Mouse (Mus musculus) heart, embryonic 14.5 days (tissue): ENCODE measurements around the gene Tmem219. TPM values are rescaled to one million over a fixed set of nuclear protein-coding genes. Genes with fewer than 3 reads are reported as not detected.
A peak's percentile ranks its signal among the peaks of the same experiment; 100 is the strongest.

Experiments
- ATAC-seq: fragments of 200-750 bp; cut with Nextera tagmentation; 2 replicates; pipeline ENCODE4 v1.8.0; 2017; ENCODE audit warnings: low read depth, moderate TSS enrichment; ENCODE audit not compliant: insufficient number of reproducible peaks, insufficient read depth, low FRiP score
- H3K27ac ChIP-seq, 2 experiments: fragments of 200-500 bp in 1 of 2; fragments of 300-500 bp in 1 of 2; sonication (generic) in 1 of 2; replicated peaks in 1 of 2; 2 replicates each; pipeline ENCODE4 v1.5.1; 2012 to 2014; ENCODE audit warnings: low read depth in 2 of 2, low read length in 2 of 2, control low read depth in 1 of 2, mild to moderate bottlenecking in 1 of 2, mixed read lengths in 1 of 2; ENCODE audit not compliant: control insufficient read depth in 1 of 2, insufficient read depth in 1 of 2
- H3K27me3 ChIP-seq: fragments of 300-500 bp; sonication (generic); 2 replicates; pipeline ENCODE4 v1.6.1; 2014; ENCODE audit warnings: mild to moderate bottlenecking, low read length, control low read depth; ENCODE audit not compliant: control insufficient read depth, insufficient read depth
- H3K36me3 ChIP-seq: fragments of 300-500 bp; sonication (generic); 2 replicates; pipeline ENCODE4 v1.6.1; 2014; ENCODE audit warnings: mild to moderate bottlenecking, control low read depth, low read length, mixed read lengths; ENCODE audit not compliant: control insufficient read depth, insufficient read depth
- H3K4me1 ChIP-seq, 2 experiments: fragments of 200-500 bp in 1 of 2; fragments of 300-500 bp in 1 of 2; sonication (generic) in 1 of 2; 2 replicates each; pipeline ENCODE4 v1.6.1; 2012 to 2014; ENCODE audit warnings: low read length in 2 of 2, control low read depth in 1 of 2, mixed read lengths in 1 of 2; ENCODE audit not compliant: control insufficient read depth in 2 of 2, insufficient read depth in 2 of 2
- H3K4me2 ChIP-seq: fragments of 300-500 bp; sonication (generic); 2 replicates; pipeline ENCODE4 v1.6.1; 2014; ENCODE audit warnings: mild to moderate bottlenecking, low read length
- H3K4me3 ChIP-seq, 2 experiments: fragments of 200-500 bp in 1 of 2; fragments of 300-500 bp in 1 of 2; sonication (generic) in 1 of 2; 2 replicates each; pipeline ENCODE4 v1.5.1; 2012 to 2014; ENCODE audit warnings: low read length in 2 of 2, mild to moderate bottlenecking in 2 of 2, control low read depth in 1 of 2, low read depth in 1 of 2, moderate library complexity in 1 of 2; ENCODE audit not compliant: control insufficient read depth in 1 of 2, insufficient read depth in 1 of 2
- H3K9ac ChIP-seq: fragments of 300-500 bp; sonication (generic); 2 replicates; pipeline ENCODE4 v1.6.1; 2014; ENCODE audit warnings: mild to moderate bottlenecking, low read length
- H3K9me3 ChIP-seq: fragments of 300-500 bp; sonication (generic); 2 replicates; pipeline ENCODE4 v1.6.1; 2016; ENCODE audit warnings: low read length, control low read depth; ENCODE audit not compliant: control insufficient read depth
- WGBS: fragments of 180-500 bp; shearing (Covaris S2); extraction: QIAGEN DNeasy Blood & Tissue Kit; methylation state at CpG from one replicate; pipeline ENCODE4 v1.1.7; 2014; 5-methylcytosine and 5-hydroxymethylcytosine counted together
- polyA plus RNA-seq: library from polyadenylated mRNA; unstranded; fragments of >200 nt; fragmentation: Nextera tagmentation; extraction: Ambion mirVana; gene quantifications from 2 replicates; pipeline ENCODE4 v1.2.1, GENCODE M21; 2014

Tmem219 gene
- polyA plus RNA-seq, 1 experiment from 2014 or later, result 21.6 TPM

DNA sequence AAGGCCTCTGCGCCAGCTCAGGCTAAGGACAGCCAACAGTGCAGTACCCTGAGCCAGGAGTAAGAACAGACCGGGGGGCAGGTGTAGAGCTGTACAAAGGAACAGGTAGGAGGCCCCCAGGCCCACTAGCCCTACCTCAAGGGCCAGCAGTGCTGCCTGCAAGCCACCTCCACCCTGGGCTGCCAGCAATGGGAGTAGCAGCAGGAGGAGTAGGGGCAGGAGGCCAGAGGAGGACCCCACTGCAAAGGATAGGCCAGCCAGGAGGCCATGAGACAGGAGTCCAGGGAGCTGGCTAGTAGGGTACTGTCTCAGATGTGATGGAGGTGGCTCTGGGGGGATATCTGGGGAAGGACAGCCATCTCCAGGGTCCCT is 52.2 kb downstream of the Tmem219 start:
- no peak for ATAC-seq
- H3K4me2 ChIP-seq, result no peak overlapping the region
- WGBS, result 91% methylated on average over 2 of the region's 2 CpGs

DNA sequence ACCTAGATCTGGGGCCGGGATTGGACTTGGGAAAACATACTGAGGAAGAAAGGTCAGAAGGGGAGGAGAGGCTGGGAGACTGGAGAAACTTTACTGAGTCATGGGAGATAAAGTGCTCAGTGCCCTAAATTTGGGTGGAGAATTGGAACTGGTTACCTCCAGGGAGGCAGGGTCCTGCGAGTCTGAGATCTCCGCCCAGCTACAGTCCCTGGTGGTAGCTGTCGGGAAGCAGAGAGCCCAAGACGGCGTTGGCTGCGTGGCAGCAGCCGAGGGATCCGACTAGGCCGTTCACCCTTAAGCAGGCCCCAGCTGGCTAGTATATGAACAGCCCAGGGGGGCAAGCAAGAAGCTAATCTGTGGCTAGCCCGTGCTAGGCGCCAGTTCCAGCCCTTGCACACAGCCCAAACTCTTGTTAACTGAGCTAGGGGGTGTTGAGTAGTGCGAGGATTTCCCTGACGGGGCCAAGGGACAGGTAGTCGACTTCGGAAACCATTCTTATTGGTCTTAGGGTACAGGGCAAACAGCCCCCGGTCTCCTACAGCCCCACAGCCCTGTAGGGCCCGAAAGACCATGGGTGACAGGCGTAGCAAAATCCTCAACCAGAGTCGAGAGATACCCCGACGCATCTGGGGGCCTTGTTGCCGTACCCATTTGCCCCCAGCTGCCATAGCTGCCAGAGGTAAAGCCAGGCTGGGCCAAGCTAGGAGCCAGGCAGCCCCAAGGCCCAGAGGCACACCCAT is 52.8 kb downstream of the Tmem219 start:
- Histone ChIP-seq H3K9me3 (no peaks in the 10 kb centered on the region), H3K4me1 (no peaks in the 10 kb centered on the region), H3K27ac (no peak overlapping the region), H3K36me3 (peaks cover 100% of the 10 kb centered on the region), H3K4me3 (no peak overlapping the region), H3K4me2 (no peak overlapping the region), H3K9ac (no peak overlapping the region), H3K27me3 (no peaks in the 10 kb centered on the region)
- ATAC-seq, result no peak
- WGBS, result 86% methylated on average over 23 of the region's 23 CpGs

More for the DNA sequence above, 52.2 kb downstream of the Tmem219 start:
- Histone ChIP-seq H3K36me3 (peaks cover 100% of the 10 kb centered on the region), H3K27ac (no peak overlapping the region), H3K27me3 (no peaks in the 10 kb centered on the region), H3K4me3 (no peak overlapping the region), H3K9ac (no peak overlapping the region), H3K9me3 (no peaks in the 10 kb centered on the region), H3K4me1 (no peaks in the 10 kb centered on the region)

- no peak overlapping the region for H3K9ac ChIP-seq
- WGBS, result 85% methylated on average over 12 of the region's 12 CpGs
- peaks cover 95% of the 10 kb centered on the region for H3K36me3 ChIP-seq
- H3K9me3 ChIP-seq, result no peaks in the 10 kb centered on the region
- peaks cover 5 to 9% of the 10 kb centered on the region in 2 experiments for H3K4me1 ChIP-seq
- no peak overlapping the region for H3K27ac ChIP-seq
- no peak for ATAC-seq
- H3K4me2 ChIP-seq, result no peak overlapping the region
- H3K27me3 ChIP-seq, result no peaks in the 10 kb centered on the region
- no peak overlapping the region for H3K4me3 ChIP-seq
Measured at GRCm38 (mm10) chr7:126868003-126868402, 54.7 kb downstream of the Tmem219 start.

- no peak for ATAC-seq
- H3K36me3 ChIP-seq, result peaks cover 90% of the 10 kb centered on the region
Measured at GRCm38 (mm10) chr7:126867534-126867933, 55.2 kb downstream of the Tmem219 start.

DNA sequence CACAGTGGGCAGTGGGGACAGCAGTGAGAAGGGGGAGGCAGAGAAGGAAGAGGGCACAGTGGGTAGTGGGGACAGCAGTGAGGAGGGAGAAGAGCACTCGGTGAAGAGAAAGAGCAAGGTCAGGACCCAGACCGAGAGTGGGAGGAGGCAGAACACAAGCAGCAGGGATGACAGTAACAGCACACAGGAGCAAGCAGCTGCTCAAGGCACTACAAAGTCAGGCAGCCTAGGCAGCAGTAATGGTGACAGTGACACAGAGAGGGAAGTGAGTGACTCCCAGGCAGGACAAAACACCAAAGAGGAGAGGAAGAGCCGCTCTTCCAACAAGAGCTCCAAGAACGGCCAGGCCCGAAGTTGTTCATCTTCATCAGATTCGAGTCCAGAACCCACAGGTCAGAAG is 58.9 kb downstream of the Tmem219 start:
- no peak for ATAC-seq
- H3K9ac ChIP-seq, result peak overlapping the region; percentile 83
- no peaks in the 10 kb centered on the region for H3K27me3 ChIP-seq
- H3K27ac ChIP-seq, result no peak overlapping the region
- no peaks in the 10 kb centered on the region for H3K9me3 ChIP-seq
- H3K4me2 ChIP-seq, result peak overlapping the region; percentile 77
- no peak overlapping the region for H3K4me3 ChIP-seq
- peaks cover 11 to 20% of the 10 kb centered on the region in 2 experiments for H3K4me1 ChIP-seq
- WGBS, result 72% methylated on average over 6 of the region's 6 CpGs
- H3K36me3 ChIP-seq, result peaks cover 69% of the 10 kb centered on the region

More at GRCm38 (mm10) chr7:126867534-126867933, 55.2 kb downstream of the Tmem219 start:
- Histone ChIP-seq H3K4me1 (peaks cover 8 to 13% of the 10 kb centered on the region in 2 experiments), H3K27me3 (no peaks in the 10 kb centered on the region), H3K4me3 (no peak overlapping the region), H3K27ac (no peak overlapping the region), H3K4me2 (no peak overlapping the region), H3K9me3 (no peaks in the 10 kb centered on the region), H3K9ac (no peak overlapping the region)
- 85% methylated on average over 2 of the region's 2 CpGs for WGBS

DNA sequence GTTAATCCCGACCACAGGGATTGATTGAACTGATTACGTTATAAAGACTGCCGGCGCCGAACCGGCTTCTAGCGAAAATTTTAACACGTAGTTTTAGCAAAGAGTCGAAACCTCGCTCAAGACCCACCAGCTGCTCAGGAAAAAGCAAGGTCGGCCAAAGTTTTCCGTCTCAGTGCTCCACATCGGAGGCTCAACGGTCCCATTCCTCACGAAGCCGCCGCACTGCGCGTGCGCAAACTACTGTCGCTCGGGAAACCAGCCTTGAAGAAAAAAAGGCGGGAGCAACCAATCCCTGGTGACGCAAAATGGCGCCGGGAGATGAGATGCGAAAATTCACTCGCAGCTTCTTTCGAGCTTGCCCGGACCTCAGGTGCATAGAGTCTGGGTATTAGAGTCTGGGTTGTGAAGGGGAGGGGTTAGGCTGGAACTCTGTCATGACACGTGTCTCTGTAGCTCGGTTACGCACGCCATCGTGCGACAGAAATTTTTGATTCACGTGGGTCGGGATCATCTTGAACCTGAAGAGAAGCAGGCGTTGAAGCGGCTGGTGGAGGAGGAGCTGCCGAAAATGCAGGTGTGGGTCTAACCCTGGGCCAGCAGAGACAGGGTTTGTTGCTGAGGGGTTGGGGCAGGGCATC is 60.5 kb downstream of the Tmem219 start, which contains the start of gene Ino80e:
Gene Ino80e, minus strand, starts transcription at position 231 of the 638 bp plus-strand sequence.
- Histone ChIP-seq H3K27me3 (no peaks in the 10 kb centered on the region), H3K4me1 (peaks cover 11 to 20% of the 10 kb centered on the region in 2 experiments), H3K4me2 (peak within 1 kb of the TSS; percentile 77), H3K27ac (peak within 1 kb of the TSS; percentile 74 to 82), H3K9me3 (no peaks in the 10 kb centered on the region), H3K9ac (peak within 1 kb of the TSS; percentile 83), H3K36me3 (peaks cover 68% of the 10 kb centered on the region), H3K4me3 (peak within 1 kb of the TSS; percentile 64 to 89)
- WGBS, result under 1% methylated on average over 41 of the region's 41 CpGs
- ATAC-seq, result peak; percentile 52

- Histone ChIP-seq H3K27ac (peak within 1 kb of the TSS; percentile 74 to 82), H3K4me3 (peak within 1 kb of the TSS; percentile 64 to 89), H3K4me1 (peaks cover 11 to 20% of the 10 kb centered on the region in 2 experiments), H3K36me3 (peaks cover 68% of the 10 kb centered on the region), H3K27me3 (no peaks in the 10 kb centered on the region), H3K9me3 (no peaks in the 10 kb centered on the region), H3K4me2 (peak within 1 kb of the TSS; percentile 77), H3K9ac (peak within 1 kb of the TSS; percentile 83)
- WGBS, result 2% methylated on average over 42 of the region's 42 CpGs
- ATAC-seq, result peak; percentile 91
Measured at GRCm38 (mm10) chr7:126861429-126862130, 61.1 kb downstream of the Tmem219 start, which contains the start of gene Hirip3. TSS of gene Hirip3 (plus strand) at chr7:126861972.
